Mouse (Mus musculus) limb, embryonic 12.5 days (tissue): Measurements from ENCODE around the gene Lama2. TPM values are rescaled to one million over a fixed set of nuclear protein-coding genes. Genes with fewer than 3 reads are reported as not detected.

Experiments used
- ATAC-seq: fragments of 200-750 bp; cut with Nextera tagmentation; 2 replicates; pipeline ENCODE4 v1.8.0; 2017; ENCODE audit warnings: low read depth, moderate TSS enrichment; ENCODE audit not compliant: insufficient number of reproducible peaks, insufficient read depth, low FRiP score, low TSS enrichment
- H3K27ac ChIP-seq: fragments of 300-500 bp; sonication (generic); 2 replicates; pipeline ENCODE4 v1.5.1; 2016; ENCODE audit warnings: mild to moderate bottlenecking, moderate library complexity
- H3K27me3 ChIP-seq: fragments of 300-500 bp; sonication (generic); 2 replicates; pipeline ENCODE4 v1.6.1; 2016; ENCODE audit warnings: mild to moderate bottlenecking, moderate library complexity
- H3K36me3 ChIP-seq: fragments of 300-500 bp; sonication (generic); 2 replicates; pipeline ENCODE4 v1.6.1; 2016; ENCODE audit warnings: mild to moderate bottlenecking, moderate library complexity
- H3K4me1 ChIP-seq: fragments of 300-500 bp; sonication (generic); replicated peaks from 2 replicates; pipeline ENCODE4 v1.6.1; 2016
- H3K4me2 ChIP-seq: fragments of 300-500 bp; sonication (generic); 2 replicates; pipeline ENCODE4 v1.6.1; 2016; ENCODE audit warnings: mild to moderate bottlenecking, moderate library complexity
- H3K4me3 ChIP-seq: fragments of 300-500 bp; sonication (generic); replicated peaks from 2 replicates; pipeline ENCODE4 v1.5.1; 2016; ENCODE audit warnings: mild to moderate bottlenecking
- H3K9ac ChIP-seq: fragments of 300-500 bp; sonication (generic); replicated peaks from 2 replicates; pipeline ENCODE4 v1.6.1; 2016; ENCODE audit warnings: mild to moderate bottlenecking, moderate library complexity
- H3K9me3 ChIP-seq: fragments of 300-500 bp; sonication (generic); 2 replicates; pipeline ENCODE4 v1.6.1; 2016; ENCODE audit warnings: mild to moderate bottlenecking, moderate library complexity
- WGBS: fragments of 180-500 bp; shearing (Covaris S2); methylation state at CpG from one replicate; pipeline ENCODE4 v1.1.7; 2016; 5-methylcytosine and 5-hydroxymethylcytosine counted together
- polyA plus RNA-seq: library from polyadenylated mRNA; unstranded; fragments of >200 nt; fragmentation: Nextera tagmentation; extraction: Ambion mirVana; gene quantifications from 2 replicates; pipeline ENCODE4 v1.2.1, GENCODE M21; 2016

Lama2 gene
- polyA plus RNA-seq, 1 experiment from 2014 or later = 13.3 TPM

DNA sequence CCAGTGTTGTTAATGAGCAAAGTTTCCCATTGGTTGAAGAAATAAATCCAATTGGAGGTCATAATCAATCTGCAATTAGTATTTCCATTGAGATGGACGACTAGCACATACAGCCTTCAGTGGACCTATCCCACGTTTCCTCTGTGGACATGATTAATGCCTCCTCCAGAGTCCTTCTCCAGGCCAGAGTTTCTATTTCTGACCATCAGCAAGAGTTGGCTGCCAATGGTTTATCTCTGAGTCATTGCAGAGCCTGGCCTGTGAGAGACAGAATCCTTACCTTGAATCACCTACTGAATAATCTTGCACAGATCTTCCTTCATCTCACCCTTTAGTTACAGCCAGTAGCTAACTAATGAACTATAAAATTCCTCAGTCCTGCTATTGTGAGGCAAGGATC, 86.3 kb downstream of the Lama2 start:
- ATAC-seq = no peak
- 70% methylated on average over 2 of the region's 2 CpGs for WGBS
- Histone ChIP-seq H3K36me3 (no peaks in the 10 kb centered on the region), H3K4me3 (no peak overlapping the region), H3K9me3 (no peaks in the 10 kb centered on the region), H3K4me1 (no peaks in the 10 kb centered on the region), H3K27me3 (no peaks in the 10 kb centered on the region), H3K4me2 (no peak overlapping the region), H3K9ac (no peak overlapping the region), H3K27ac (no peak overlapping the region)

GRCm38 (mm10) chr10:27508847-27509459, 110.6 kb downstream of the Lama2 start:
- no peaks in the 10 kb centered on the region for H3K27me3 ChIP-seq
- no peak overlapping the region for H3K9ac ChIP-seq
- H3K27ac ChIP-seq = no peak overlapping the region
- no peaks in the 10 kb centered on the region for H3K4me1 ChIP-seq
- WGBS = 78% methylated on average over 3 of the region's 3 CpGs
- no peak for ATAC-seq
- H3K36me3 ChIP-seq = no peaks in the 10 kb centered on the region
- H3K9me3 ChIP-seq = no peaks in the 10 kb centered on the region
- H3K4me2 ChIP-seq = no peak overlapping the region
- no peak overlapping the region for H3K4me3 ChIP-seq

DNA sequence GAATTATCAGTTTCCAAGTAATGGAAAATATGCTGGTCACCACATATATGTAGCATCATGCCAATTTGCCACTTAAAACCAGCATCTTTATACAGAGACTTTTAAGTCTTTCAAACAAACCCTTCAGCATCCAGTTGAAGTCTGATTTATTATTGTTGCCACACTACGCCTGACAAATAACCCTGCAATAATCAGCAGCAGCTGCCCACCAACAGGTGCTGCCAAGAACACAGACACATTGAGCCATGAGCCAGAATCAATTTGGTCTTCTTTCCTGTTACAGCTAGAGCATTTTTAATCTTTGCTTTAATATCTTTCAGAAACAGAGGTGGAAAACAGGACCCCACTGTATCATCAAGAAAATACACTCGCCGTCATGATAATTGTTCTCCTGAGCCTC, 118.7 kb downstream of the Lama2 start:
- no peak for ATAC-seq
- Histone ChIP-seq H3K27ac (no peak overlapping the region), H3K27me3 (no peaks in the 10 kb centered on the region), H3K4me3 (no peak overlapping the region), H3K4me1 (0 out of 2 replicates have a peak, but pooled peaks cover 4% of the 10 kb centered on the region), H3K36me3 (no peaks in the 10 kb centered on the region), H3K4me2 (no peak overlapping the region), H3K9me3 (no peaks in the 10 kb centered on the region), H3K9ac (no peak overlapping the region)
- 46% methylated on average over 3 of the region's 3 CpGs for WGBS

GRCm38 (mm10) chr10:27488452-27488851, 131.1 kb downstream of the Lama2 start:
- H3K4me1 ChIP-seq = 0 out of 2 replicates have a peak, but pooled peaks cover 3% of the 10 kb centered on the region
- H3K36me3 ChIP-seq = no peaks in the 10 kb centered on the region
- H3K27ac ChIP-seq = no peak overlapping the region
- no peak overlapping the region for H3K4me3 ChIP-seq
- no peaks in the 10 kb centered on the region for H3K27me3 ChIP-seq
- H3K4me2 ChIP-seq = no peak overlapping the region
- 91% methylated on average over 1 of the region's 1 CpGs for WGBS
- H3K9me3 ChIP-seq = no peaks in the 10 kb centered on the region
- no peak overlapping the region for H3K9ac ChIP-seq
- no peak for ATAC-seq

DNA sequence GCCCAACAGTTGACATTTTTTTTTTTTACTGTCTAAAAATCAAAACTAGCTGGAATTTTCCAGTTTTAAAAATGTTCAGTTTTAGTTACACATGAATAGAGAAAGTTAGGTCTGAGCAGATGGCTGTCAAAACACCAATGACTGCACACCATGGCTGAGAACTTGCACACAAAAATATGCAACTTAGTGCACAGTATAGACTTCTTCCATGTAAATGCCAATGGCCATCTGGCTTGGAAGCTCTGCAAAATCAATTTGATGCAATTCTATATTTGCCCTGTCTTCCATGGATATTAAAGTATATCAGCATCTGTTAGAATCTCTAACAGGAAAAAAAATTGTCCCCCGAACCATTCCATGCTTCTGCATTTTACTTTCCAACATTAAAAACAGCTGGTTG, 135.5 kb downstream of the Lama2 start:
- WGBS = 46% methylated on average over 1 of the region's 1 CpGs
- no peak overlapping the region for H3K9ac ChIP-seq
- H3K4me2 ChIP-seq = no peak overlapping the region
- no peaks in the 10 kb centered on the region for H3K36me3 ChIP-seq
- H3K4me1 ChIP-seq = 0 out of 2 replicates have a peak, but pooled peaks cover 3% of the 10 kb centered on the region
- no peak overlapping the region for H3K27ac ChIP-seq
- H3K4me3 ChIP-seq = no peak overlapping the region
- no peaks in the 10 kb centered on the region for H3K27me3 ChIP-seq
- no peak for ATAC-seq
- no peaks in the 10 kb centered on the region for H3K9me3 ChIP-seq

GRCm38 (mm10) chr10:27475540-27475939, 144.0 kb downstream of the Lama2 start:
- Histone ChIP-seq H3K4me2 (no peak overlapping the region), H3K4me1 (peaks cover 4% of the 10 kb centered on the region; the same call in 1 of the 2 replicates), H3K4me3 (no peak overlapping the region), H3K27me3 (no peaks in the 10 kb centered on the region), H3K9ac (no peak overlapping the region), H3K9me3 (no peaks in the 10 kb centered on the region), H3K27ac (no peak overlapping the region), H3K36me3 (no peaks in the 10 kb centered on the region)
- 25% methylated on average over 3 of the region's 3 CpGs for WGBS
- no peak for ATAC-seq

DNA sequence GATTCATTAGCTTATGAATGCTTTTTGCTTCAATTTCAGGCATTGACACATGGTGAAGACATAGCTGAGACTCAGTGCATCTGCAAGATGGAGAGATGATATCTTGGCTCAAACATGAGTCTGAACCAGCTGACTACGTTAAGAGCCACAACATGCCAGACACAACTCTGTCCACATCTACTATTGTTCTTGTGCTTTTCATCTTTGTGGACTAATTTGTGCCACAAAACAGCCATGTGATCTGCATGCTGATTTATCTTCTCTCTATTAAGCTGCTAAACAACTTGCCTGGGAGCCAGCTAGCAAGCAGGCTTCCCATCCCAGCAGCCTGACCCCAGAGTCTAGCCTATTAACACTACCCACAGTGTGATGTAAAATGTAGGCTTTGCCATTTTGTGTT, 151.3 kb downstream of the Lama2 start:
- WGBS = 85% methylated on average over 1 of the region's 1 CpGs
- H3K4me3 ChIP-seq = no peak overlapping the region
- ATAC-seq = no peak

GRCm38 (mm10) chr10:27413583-27414465, 205.7 kb downstream of the Lama2 start:
- no peak overlapping the region for H3K27ac ChIP-seq
- ATAC-seq = no peak
- 76% methylated on average over 5 of the region's 5 CpGs for WGBS

More for the DNA sequence above, 151.3 kb downstream of the Lama2 start:
- H3K9me3 ChIP-seq = no peaks in the 10 kb centered on the region
- H3K27me3 ChIP-seq = no peaks in the 10 kb centered on the region
- no peak overlapping the region for H3K9ac ChIP-seq
- no peaks in the 10 kb centered on the region for H3K4me1 ChIP-seq
- no peaks in the 10 kb centered on the region for H3K36me3 ChIP-seq
- no peak overlapping the region for H3K27ac ChIP-seq
- H3K4me2 ChIP-seq = no peak overlapping the region

DNA sequence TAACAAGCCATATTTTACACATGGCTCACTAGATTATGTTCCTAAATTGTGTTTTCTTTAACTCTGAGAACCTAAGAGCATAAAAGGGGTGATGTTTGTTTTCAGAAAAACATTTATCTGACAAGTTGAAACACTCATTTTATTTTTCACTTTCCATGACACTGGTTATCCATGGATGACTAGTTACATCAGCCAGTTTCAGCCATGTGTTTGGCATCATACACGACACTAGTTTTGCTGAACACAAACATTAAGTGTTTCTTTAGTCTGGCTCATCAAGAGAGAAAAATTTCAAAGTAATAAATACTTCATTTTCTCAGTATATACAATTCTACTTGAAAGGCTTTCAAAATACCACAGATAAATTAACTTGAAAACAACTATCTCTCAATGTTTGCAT, 228.8 kb downstream of the Lama2 start:
- no peaks in the 10 kb centered on the region for H3K4me1 ChIP-seq
- ATAC-seq = no peak
- 78% methylated on average over 1 of the region's 1 CpGs for WGBS

More at GRCm38 (mm10) chr10:27413583-27414465, 205.7 kb downstream of the Lama2 start:
- Histone ChIP-seq H3K4me3 (no peak overlapping the region), H3K4me2 (no peak overlapping the region), H3K9me3 (no peaks in the 10 kb centered on the region), H3K4me1 (0 out of 2 replicates have a peak, but pooled peaks cover 3% of the 10 kb centered on the region), H3K9ac (no peak overlapping the region), H3K36me3 (no peaks in the 10 kb centered on the region), H3K27me3 (no peaks in the 10 kb centered on the region)

DNA sequence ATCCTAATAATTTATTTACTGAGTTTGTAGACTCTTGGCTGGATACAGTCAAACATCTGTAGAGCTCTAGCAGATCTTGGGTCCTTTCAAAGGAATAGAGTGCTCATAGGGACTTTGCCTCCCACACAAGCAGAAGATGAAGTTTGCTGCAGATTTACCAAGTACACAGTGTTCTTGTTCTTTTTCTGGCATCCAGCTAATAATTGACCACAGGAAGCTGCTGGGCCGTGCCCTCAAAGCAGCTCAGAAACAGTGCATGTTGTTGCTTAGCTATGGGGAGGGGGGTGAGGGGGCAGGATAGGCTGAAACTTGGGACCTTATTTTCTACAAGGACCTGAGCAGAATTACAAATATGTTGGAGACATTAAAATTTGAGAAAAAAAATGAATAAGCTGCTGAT, 232.0 kb downstream of the Lama2 start:
- H3K9ac ChIP-seq = no peak overlapping the region
- H3K36me3 ChIP-seq = no peaks in the 10 kb centered on the region
- ATAC-seq = no peak
- 38% methylated on average over 1 of the region's 1 CpGs for WGBS
- H3K27me3 ChIP-seq = no peaks in the 10 kb centered on the region
- H3K9me3 ChIP-seq = no peaks in the 10 kb centered on the region
- no peaks in the 10 kb centered on the region for H3K4me1 ChIP-seq
- no peak overlapping the region for H3K27ac ChIP-seq
- no peak overlapping the region for H3K4me2 ChIP-seq
- no peak overlapping the region for H3K4me3 ChIP-seq

More for the DNA sequence above, 228.8 kb downstream of the Lama2 start:
- H3K27me3 ChIP-seq = no peaks in the 10 kb centered on the region
- H3K4me3 ChIP-seq = no peak overlapping the region
- no peaks in the 10 kb centered on the region for H3K36me3 ChIP-seq
- no peak overlapping the region for H3K4me2 ChIP-seq
- no peak overlapping the region for H3K27ac ChIP-seq
- H3K9ac ChIP-seq = no peak overlapping the region
- no peaks in the 10 kb centered on the region for H3K9me3 ChIP-seq

DNA sequence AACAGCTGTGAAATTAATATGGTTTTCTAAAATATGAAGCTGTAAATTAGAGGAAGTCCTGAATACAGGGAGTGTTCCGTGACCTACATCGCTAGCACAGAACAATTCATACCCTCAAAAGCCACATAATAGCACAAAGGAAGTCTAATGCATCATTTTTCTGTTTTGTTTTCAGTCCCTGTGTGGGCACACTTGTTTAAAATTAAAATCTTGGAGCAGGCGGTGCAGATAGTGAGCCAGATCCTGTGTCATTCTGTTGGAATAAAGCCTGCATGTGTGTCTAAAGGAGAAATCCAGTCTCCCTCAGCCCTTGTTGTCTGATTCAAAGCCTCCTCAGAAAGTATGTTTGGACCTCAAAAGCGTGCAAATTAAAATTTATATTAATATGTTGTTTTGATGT, 234.9 kb downstream of the Lama2 start:
- Histone ChIP-seq H3K27ac (no peak overlapping the region), H3K36me3 (no peaks in the 10 kb centered on the region), H3K27me3 (no peaks in the 10 kb centered on the region), H3K9me3 (no peaks in the 10 kb centered on the region), H3K9ac (no peak overlapping the region), H3K4me2 (no peak overlapping the region), H3K4me3 (no peak overlapping the region), H3K4me1 (no peaks in the 10 kb centered on the region)
- 88% methylated on average over 4 of the region's 4 CpGs for WGBS
- no peak for ATAC-seq
